Mouse (Mus musculus) bone marrow, adult 2 months (tissue): Measurements from ENCODE around the gene Med10. TPM values are rescaled to one million over a fixed set of nuclear protein-coding genes. Genes with fewer than 3 reads are reported as not detected.

Experiments
- H3K27ac ChIP-seq: fragments of 200-500 bp; 2 replicates; pipeline ENCODE4 v1.5.1; 2012; ENCODE audit warnings: low read depth, mild to moderate bottlenecking, control low read depth, inconsistent platforms, low read length; ENCODE audit not compliant: control insufficient read depth, poor library complexity, insufficient read depth
- H3K4me1 ChIP-seq: fragments of 200-500 bp; 2 replicates; pipeline ENCODE4 v1.6.1; 2011; ENCODE audit warnings: low read length; ENCODE audit not compliant: control insufficient read depth, insufficient read depth
- H3K4me3 ChIP-seq: fragments of 200-500 bp; replicated peaks from 2 replicates; pipeline ENCODE3; 2011; ENCODE audit warnings: mild to moderate bottlenecking, low read depth, low read length, control low read depth; ENCODE audit not compliant: control insufficient read depth
- CTCF ChIP-seq: fragments of 200-500 bp; IDR thresholded peaks from 2 replicates; pipeline ENCODE4 v1.5.1; 2011; ENCODE audit warnings: low read length, control low read depth; ENCODE audit not compliant: control insufficient read depth, insufficient read depth
- POLR2A ChIP-seq: fragments of 200-500 bp; IDR thresholded peaks from 2 replicates; pipeline ENCODE4 v1.6.1; 2011; ENCODE audit warnings: low read depth, mild to moderate bottlenecking, control low read depth, low read length, borderline replicate concordance; ENCODE audit not compliant: control insufficient read depth
- WGBS: fragments of 180-500 bp; shearing (Covaris S2); methylation state at CpG from one replicate; pipeline ENCODE4 v1.1.7; 2018; 5-methylcytosine and 5-hydroxymethylcytosine counted together
- polyA plus RNA-seq: library from polyadenylated mRNA; stranded (reverse); fragments of >200 nt; gene quantifications from 2 replicates; pipeline ENCODE4 v1.2.4, GENCODE M21; 2011; ENCODE audit warnings: low replicate concordance; ENCODE audit not compliant: missing spikeins, insufficient read depth, insufficient read length

Gene Med10
- 14.9 and 25.1 TPM in 2 replicates for polyA plus RNA-seq

GRCm38 (mm10) chr13:69802095-69802494, at the start of gene Med10:
Gene Med10, plus strand, starts transcription at chr13:69802395.
- no peak within 1 kb of the TSS for H3K27ac ChIP-seq
- no peak within 1 kb of the TSS for H3K4me3 ChIP-seq
- TF ChIP-seq CTCF (no peak), POLR2A (no peak)
- 83% methylated on average over 5 of the region's 5 CpGs for WGBS
- H3K4me1 ChIP-seq, result no peaks in the 10 kb centered on the region

DNA sequence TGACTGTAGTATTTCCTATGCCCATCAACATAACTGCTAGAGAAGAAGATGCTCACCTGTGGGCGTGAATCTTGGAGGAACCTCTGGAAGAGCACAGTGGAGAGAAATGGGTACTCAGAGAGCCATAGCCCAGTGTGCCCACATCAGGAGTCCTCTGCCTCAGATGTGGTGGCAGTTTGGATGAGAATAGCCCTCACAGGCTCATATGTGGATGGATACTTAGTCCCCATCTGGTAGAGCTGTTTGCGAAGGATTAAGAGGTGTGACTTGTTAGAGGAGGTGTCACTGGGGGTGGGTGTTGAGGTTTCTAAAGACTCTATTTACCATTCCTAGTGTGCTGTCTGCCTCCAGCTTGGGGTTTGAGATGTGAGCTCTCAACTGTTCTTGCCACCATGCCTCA, 49.3 kb upstream of the Med10 start:
- H3K4me1 ChIP-seq, result no peaks in the 10 kb centered on the region
- no peak overlapping the region for H3K4me3 ChIP-seq
- TF ChIP-seq CTCF, result no peak
- TF ChIP-seq POLR2A, result no peak
- WGBS, result 80% methylated on average over 2 of the region's 2 CpGs
- H3K27ac ChIP-seq, result no peak overlapping the region

- 74% methylated on average over 6 of the region's 6 CpGs for WGBS
- Histone ChIP-seq H3K4me3 (no peak overlapping the region), H3K4me1 (no peaks in the 10 kb centered on the region), H3K27ac (no peak overlapping the region)
- TF ChIP-seq POLR2A, result no peak
- TF ChIP-seq CTCF, result no peak
These were observed 43.2 kb upstream of the Med10 start for GRCm38 (mm10) chr13:69758979-69759378.

- no peak overlapping the region for H3K4me3 ChIP-seq
- no peak overlapping the region for H3K27ac ChIP-seq
- no peaks in the 10 kb centered on the region for H3K4me1 ChIP-seq
- no peak for TF ChIP-seq POLR2A
- no peak for TF ChIP-seq CTCF
- WGBS, result 81% methylated on average over 10 of the region's 10 CpGs
These were observed 40.8 kb upstream of the Med10 start for GRCm38 (mm10) chr13:69761393-69761792.

- H3K4me1 ChIP-seq, result no peaks in the 10 kb centered on the region
- 84% methylated on average over 9 of the region's 9 CpGs for WGBS
- H3K4me3 ChIP-seq, result no peak overlapping the region
- TF ChIP-seq CTCF, result no peak
- no peak for TF ChIP-seq POLR2A
- no peak overlapping the region for H3K27ac ChIP-seq
These were observed 37.5 kb upstream of the Med10 start for GRCm38 (mm10) chr13:69764646-69765045.

DNA sequence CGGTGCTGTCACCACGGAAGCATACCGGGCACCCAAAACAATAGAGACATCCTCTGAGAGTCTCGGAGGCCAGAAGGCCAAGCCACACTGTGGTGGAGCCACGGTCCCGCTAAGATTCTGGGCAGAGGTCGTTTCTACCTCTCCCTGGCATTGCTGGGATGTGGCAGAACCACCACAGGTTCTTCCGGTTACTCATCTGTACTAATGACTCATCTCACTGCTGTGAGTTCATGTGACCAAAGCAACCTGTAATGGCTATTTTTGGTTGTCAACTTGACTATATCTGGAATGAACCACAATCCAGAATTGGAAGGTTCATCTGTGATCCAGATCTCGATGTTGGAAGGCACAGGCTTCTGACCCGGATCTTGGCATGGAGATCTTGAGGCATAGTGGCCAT, 34.0 kb upstream of the Med10 start:
- 79% methylated on average over 10 of the region's 10 CpGs for WGBS
- no peak for TF ChIP-seq POLR2A
- TF ChIP-seq CTCF, result no peak
- Histone ChIP-seq H3K27ac (no peak overlapping the region), H3K4me3 (no peak overlapping the region), H3K4me1 (no peaks in the 10 kb centered on the region)

DNA sequence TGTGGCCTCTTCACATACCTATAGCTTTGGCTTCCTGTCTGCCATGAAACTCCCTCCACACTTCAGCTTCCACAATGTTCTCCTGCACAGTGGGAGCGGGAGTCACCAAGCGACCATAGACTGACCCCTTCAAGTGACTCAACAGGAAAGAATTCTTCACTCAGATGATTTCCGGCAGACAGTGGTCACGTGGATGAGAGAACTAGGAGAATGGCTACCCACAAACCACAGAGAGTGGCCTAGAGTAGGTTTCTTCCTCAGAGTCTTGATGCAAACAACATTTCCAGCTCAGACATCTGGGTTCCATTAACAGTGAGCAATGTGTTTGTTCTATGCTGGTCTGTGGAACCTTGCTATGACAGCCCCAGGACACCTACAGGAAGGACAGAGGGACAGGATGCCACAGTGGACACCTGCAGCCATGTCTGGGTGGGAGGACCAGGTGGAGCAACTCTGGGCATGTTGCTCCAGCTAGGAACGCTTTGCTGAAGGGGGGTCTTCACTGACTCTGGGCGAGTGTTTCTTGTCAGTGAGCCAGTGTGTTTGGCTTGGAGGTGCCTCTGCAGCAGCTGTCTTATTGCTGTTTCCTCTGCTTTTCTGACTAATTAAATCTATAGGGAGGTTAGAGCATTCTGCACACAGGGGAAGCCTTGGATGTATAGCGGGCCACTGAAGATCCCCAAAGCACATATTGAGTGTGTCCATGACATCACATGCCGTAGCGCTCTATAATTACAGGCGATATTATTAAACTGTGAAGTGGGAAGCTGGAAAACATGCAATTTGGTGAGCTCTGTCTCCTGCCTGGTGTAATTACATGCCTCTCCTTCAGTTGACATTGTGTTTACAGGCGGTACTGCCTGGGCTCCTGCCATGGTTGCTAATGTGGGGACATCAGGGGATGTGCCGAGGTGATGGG, 31.4 kb upstream of the Med10 start:
- H3K27ac ChIP-seq, result no peak overlapping the region
- no peak overlapping the region for H3K4me3 ChIP-seq
- H3K4me1 ChIP-seq, result no peaks in the 10 kb centered on the region
- 66% methylated on average over 12 of the region's 12 CpGs for WGBS
- TF ChIP-seq POLR2A (no peak), CTCF (no peak)

- H3K27ac ChIP-seq, result no peak overlapping the region
- no peaks in the 10 kb centered on the region for H3K4me1 ChIP-seq
- 73% methylated on average over 4 of the region's 4 CpGs for WGBS
- TF ChIP-seq POLR2A, result no peak
- H3K4me3 ChIP-seq, result no peak overlapping the region
These were observed 29.8 kb upstream of the Med10 start for GRCm38 (mm10) chr13:69772358-69772757.

DNA sequence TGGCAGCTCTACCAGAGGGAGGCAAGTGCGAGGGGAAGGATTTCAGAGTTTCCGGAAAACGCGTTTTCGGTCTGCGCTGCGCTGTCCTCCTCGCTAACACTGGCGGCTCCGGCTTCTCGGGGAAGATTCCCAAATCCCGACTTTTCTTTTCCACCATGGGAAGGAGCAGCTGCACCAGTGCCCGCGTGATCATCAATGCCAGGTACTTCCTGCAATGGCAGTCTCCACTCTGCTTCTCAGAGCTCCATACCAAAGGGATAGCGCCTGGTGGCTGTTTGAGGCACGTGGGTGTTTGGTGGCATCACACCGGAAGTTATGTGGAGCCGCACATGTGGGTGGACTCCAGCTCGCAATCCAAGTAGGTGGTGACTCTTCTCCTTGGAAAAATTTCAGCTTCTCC, 24.0 kb upstream of the Med10 start:
- no peaks in the 10 kb centered on the region; the same call in 1 of the 2 replicates for H3K4me1 ChIP-seq
- TF ChIP-seq CTCF, result no peak
- no peak for TF ChIP-seq POLR2A
- H3K4me3 ChIP-seq, result no peak overlapping the region
- WGBS, result 87% methylated on average over 19 of the region's 19 CpGs
- no peak overlapping the region for H3K27ac ChIP-seq

GRCm38 (mm10) chr13:69788704-69789103, 13.5 kb upstream of the Med10 start:
- H3K4me1 ChIP-seq, result no peaks in the 10 kb centered on the region
- TF ChIP-seq CTCF, result no peak
- no peak for TF ChIP-seq POLR2A
- H3K27ac ChIP-seq, result no peak overlapping the region
- H3K4me3 ChIP-seq, result no peak overlapping the region
- WGBS, result 13% methylated on average over 5 of the region's 5 CpGs
